Mouse (Mus musculus): ENCODE data around the gene Derl3. TPM values are rescaled to one million over a fixed set of nuclear protein-coding genes. Genes with fewer than 3 reads are reported as not detected.

Derl3 gene
- polyA plus RNA-seq, 1 experiment: 19.0 TPM

- TF ChIP-seq POLR2A (IDR thresholded peaks at IDR 0.05; ENCODE audit: control insufficient read depth, extremely low read depth, insufficient read depth, low read length, poor library complexity) (no peak), CTCF (IDR thresholded peaks at IDR 0.05; ENCODE audit: borderline replicate concordance, control insufficient read depth, extremely low read depth, insufficient read depth, low read length, poor library complexity) (no peak)
- DNase-seq: no peak
- H3K36me3 ChIP-seq (ENCODE audit: control insufficient read depth, insufficient read depth, low read length): peaks cover 26% of the 10 kb centered on the region
- no peaks in the 10 kb centered on the region for H3K27me3 ChIP-seq (ENCODE audit: control insufficient read depth, insufficient read depth, low read length)
- H3K4me1 ChIP-seq (replicated peaks; ENCODE audit: control insufficient read depth, insufficient read depth, low read length): peaks cover 4% of the 10 kb centered on the region
- 94% methylated on average over 3 of the region's 3 CpGs for WGBS
- no peak overlapping the region for H3K27ac ChIP-seq (ENCODE audit: control insufficient read depth, insufficient read depth, low read length)
- H3K4me3 ChIP-seq (ENCODE audit: control insufficient read depth, insufficient read depth, low read length): no peak overlapping the region
Observed at GRCm38 (mm10) chr10:75898846-75899245, 5.6 kb downstream of the Derl3 start.

DNA sequence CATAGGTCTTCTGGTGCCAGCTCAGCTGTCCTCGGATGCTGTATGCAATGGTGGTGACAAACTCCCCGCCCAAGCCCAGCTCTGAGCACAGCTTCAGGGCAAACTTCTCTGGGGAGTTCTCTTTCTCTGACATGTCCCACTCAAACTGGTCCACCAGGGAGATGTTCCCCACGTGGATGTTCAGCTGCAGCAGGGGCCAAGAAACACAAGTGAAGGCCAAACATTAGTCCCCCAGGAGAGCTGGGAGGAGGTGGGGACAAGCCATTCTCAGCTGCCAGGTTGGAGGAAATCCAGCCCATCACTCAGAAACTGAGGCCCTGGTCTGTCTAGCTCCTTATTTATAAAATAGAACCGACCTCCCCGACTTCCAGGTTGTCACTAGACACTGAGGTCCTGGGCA, 11.2 kb downstream of the Derl3 start:
- no peak for DNase-seq
- peaks cover 46% of the 10 kb centered on the region for H3K36me3 ChIP-seq (ENCODE audit: control insufficient read depth, insufficient read depth, low read length)
- H3K4me1 ChIP-seq (replicated peaks; ENCODE audit: control insufficient read depth, insufficient read depth, low read length): no peaks in the 10 kb centered on the region
- H3K4me3 ChIP-seq (ENCODE audit: control insufficient read depth, insufficient read depth, low read length): no peak overlapping the region
- WGBS: 91% methylated on average over 5 of the region's 5 CpGs
- H3K27me3 ChIP-seq (ENCODE audit: control insufficient read depth, insufficient read depth, low read length): no peaks in the 10 kb centered on the region
- TF ChIP-seq POLR2A (IDR thresholded peaks at IDR 0.05; ENCODE audit: control insufficient read depth, extremely low read depth, insufficient read depth, low read length, poor library complexity) (no peak), CTCF (IDR thresholded peaks at IDR 0.05; ENCODE audit: borderline replicate concordance, control insufficient read depth, extremely low read depth, insufficient read depth, low read length, poor library complexity) (no peak)
- no peak overlapping the region for H3K27ac ChIP-seq (ENCODE audit: control insufficient read depth, insufficient read depth, low read length)

- Histone ChIP-seq H3K27ac (ENCODE audit: control insufficient read depth, insufficient read depth, low read length) (no peak overlapping the region), H3K27me3 (ENCODE audit: control insufficient read depth, insufficient read depth, low read length) (no peaks in the 10 kb centered on the region), H3K36me3 (ENCODE audit: control insufficient read depth, insufficient read depth, low read length) (peaks cover 68% of the 10 kb centered on the region), H3K4me1 (replicated peaks; ENCODE audit: control insufficient read depth, insufficient read depth, low read length) (no peaks in the 10 kb centered on the region), H3K4me3 (ENCODE audit: control insufficient read depth, insufficient read depth, low read length) (no peak overlapping the region)
- no peak for DNase-seq
- no peak for TF ChIP-seq CTCF (IDR thresholded peaks at IDR 0.05; ENCODE audit: borderline replicate concordance, control insufficient read depth, extremely low read depth, insufficient read depth, low read length, poor library complexity)
- TF ChIP-seq POLR2A (IDR thresholded peaks at IDR 0.05; ENCODE audit: control insufficient read depth, extremely low read depth, insufficient read depth, low read length, poor library complexity): no peak
- 97% methylated on average over 4 of the region's 4 CpGs for WGBS
Observed at GRCm38 (mm10) chr10:75906882-75907281, 13.7 kb downstream of the Derl3 start.

- Histone ChIP-seq H3K27ac (ENCODE audit: control insufficient read depth, insufficient read depth, low read length) (no peak overlapping the region), H3K36me3 (ENCODE audit: control insufficient read depth, insufficient read depth, low read length) (peaks cover 39% of the 10 kb centered on the region)
- no peak for DNase-seq
Observed at GRCm38 (mm10) chr10:75910698-75911097, 17.5 kb downstream of the Derl3 start.

DNA sequence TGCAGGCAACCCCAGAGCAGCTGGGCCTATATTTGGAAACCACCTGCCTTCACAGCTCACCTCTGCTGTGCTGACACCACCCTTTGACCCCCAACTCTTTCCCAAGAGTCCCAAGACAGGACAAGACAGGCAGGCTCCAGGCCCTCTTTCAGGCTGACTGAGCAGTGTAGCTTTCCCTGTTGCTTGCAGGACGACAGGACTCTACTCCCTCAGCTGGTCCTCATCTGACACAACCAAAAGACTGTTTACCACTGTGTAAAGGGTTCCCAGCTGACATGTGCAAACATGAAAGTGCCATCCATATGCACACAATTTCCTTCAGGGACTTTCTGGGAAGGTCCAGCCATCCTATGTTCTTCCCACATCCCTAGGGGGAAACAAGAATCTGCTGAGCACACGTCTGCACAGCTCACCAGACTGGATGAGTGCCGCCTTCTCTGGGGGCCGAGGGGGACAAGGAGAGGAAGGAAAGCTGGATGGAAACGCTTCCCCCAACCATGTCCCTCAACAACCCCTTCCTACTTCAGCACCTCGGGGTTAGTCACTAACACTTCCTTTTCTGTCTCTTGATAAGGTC, 19.9 kb downstream of the Derl3 start:
- H3K27me3 ChIP-seq (ENCODE audit: control insufficient read depth, insufficient read depth, low read length): no peaks in the 10 kb centered on the region
- WGBS: 75% methylated on average over 6 of the region's 6 CpGs
- no peak overlapping the region for H3K4me3 ChIP-seq (ENCODE audit: control insufficient read depth, insufficient read depth, low read length)
- H3K4me1 ChIP-seq (replicated peaks; ENCODE audit: control insufficient read depth, insufficient read depth, low read length): no peaks in the 10 kb centered on the region
- no peak overlapping the region for H3K27ac ChIP-seq (ENCODE audit: control insufficient read depth, insufficient read depth, low read length)
- TF ChIP-seq POLR2A (IDR thresholded peaks at IDR 0.05; ENCODE audit: control insufficient read depth, extremely low read depth, insufficient read depth, low read length, poor library complexity) (no peak), CTCF (IDR thresholded peaks at IDR 0.05; ENCODE audit: borderline replicate concordance, control insufficient read depth, extremely low read depth, insufficient read depth, low read length, poor library complexity) (no peak)
- no peak for DNase-seq
- H3K36me3 ChIP-seq (ENCODE audit: control insufficient read depth, insufficient read depth, low read length): peaks cover 23% of the 10 kb centered on the region

More at GRCm38 (mm10) chr10:75910698-75911097, 17.5 kb downstream of the Derl3 start:
- WGBS: 95% methylated on average over 2 of the region's 2 CpGs
- TF ChIP-seq POLR2A (IDR thresholded peaks at IDR 0.05; ENCODE audit: control insufficient read depth, extremely low read depth, insufficient read depth, low read length, poor library complexity): no peak
- TF ChIP-seq CTCF (IDR thresholded peaks at IDR 0.05; ENCODE audit: borderline replicate concordance, control insufficient read depth, extremely low read depth, insufficient read depth, low read length, poor library complexity): no peak
- Histone ChIP-seq H3K4me3 (ENCODE audit: control insufficient read depth, insufficient read depth, low read length) (no peak overlapping the region), H3K4me1 (replicated peaks; ENCODE audit: control insufficient read depth, insufficient read depth, low read length) (no peaks in the 10 kb centered on the region), H3K27me3 (ENCODE audit: control insufficient read depth, insufficient read depth, low read length) (no peaks in the 10 kb centered on the region)

GRCm38 (mm10) chr10:75915557-75915956, 22.3 kb downstream of the Derl3 start:
- TF ChIP-seq POLR2A (IDR thresholded peaks at IDR 0.05; ENCODE audit: control insufficient read depth, extremely low read depth, insufficient read depth, low read length, poor library complexity): no peak
- no peak for TF ChIP-seq CTCF (IDR thresholded peaks at IDR 0.05; ENCODE audit: borderline replicate concordance, control insufficient read depth, extremely low read depth, insufficient read depth, low read length, poor library complexity)
- H3K27me3 ChIP-seq (ENCODE audit: control insufficient read depth, insufficient read depth, low read length): no peaks in the 10 kb centered on the region
- H3K36me3 ChIP-seq (ENCODE audit: control insufficient read depth, insufficient read depth, low read length): peaks cover 10% of the 10 kb centered on the region
- no peak overlapping the region for H3K4me3 ChIP-seq (ENCODE audit: control insufficient read depth, insufficient read depth, low read length)
- H3K4me1 ChIP-seq (replicated peaks; ENCODE audit: control insufficient read depth, insufficient read depth, low read length): 0 out of 2 replicates have a peak, but pooled peaks cover 2% of the 10 kb centered on the region
- 81% methylated on average over 7 of the region's 7 CpGs for WGBS
- H3K27ac ChIP-seq (ENCODE audit: control insufficient read depth, insufficient read depth, low read length): no peak overlapping the region
- DNase-seq: no peak

DNA sequence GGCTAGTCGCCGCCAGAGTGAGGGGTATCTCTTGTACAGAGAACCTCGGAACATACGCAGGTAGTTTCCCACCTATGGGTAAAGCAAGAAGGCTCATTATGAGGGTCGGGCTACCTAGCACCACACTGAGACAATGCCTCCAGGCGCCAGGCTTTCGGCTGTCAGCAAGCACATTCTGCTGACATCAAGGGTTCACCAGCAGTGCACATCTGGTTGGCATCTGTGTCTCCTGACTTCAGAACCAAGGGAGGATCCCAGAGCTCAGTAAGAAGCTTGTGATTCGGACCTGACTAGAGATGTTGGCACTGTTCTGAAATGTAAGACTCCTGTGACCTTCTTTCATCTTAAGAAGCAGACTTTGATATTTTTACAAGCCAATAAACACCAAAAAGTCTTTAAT, 23.6 kb downstream of the Derl3 start:
- no peaks in the 10 kb centered on the region for H3K36me3 ChIP-seq (ENCODE audit: control insufficient read depth, insufficient read depth, low read length)
- no peaks in the 10 kb centered on the region for H3K27me3 ChIP-seq (ENCODE audit: control insufficient read depth, insufficient read depth, low read length)
- TF ChIP-seq CTCF (IDR thresholded peaks at IDR 0.05; ENCODE audit: borderline replicate concordance, control insufficient read depth, extremely low read depth, insufficient read depth, low read length, poor library complexity): no peak
- no peak for TF ChIP-seq POLR2A (IDR thresholded peaks at IDR 0.05; ENCODE audit: control insufficient read depth, extremely low read depth, insufficient read depth, low read length, poor library complexity)
- no peak overlapping the region for H3K4me3 ChIP-seq (ENCODE audit: control insufficient read depth, insufficient read depth, low read length)
- no peak for DNase-seq
- no peak overlapping the region for H3K27ac ChIP-seq (ENCODE audit: control insufficient read depth, insufficient read depth, low read length)
- WGBS: 96% methylated on average over 8 of the region's 8 CpGs
- H3K4me1 ChIP-seq (replicated peaks; ENCODE audit: control insufficient read depth, insufficient read depth, low read length): peaks cover 2% of the 10 kb centered on the region; the same call in 1 of the 2 replicates

Data from thymus, adult 2 months (tissue).